Mouse (Mus musculus) cerebellum, adult 2 months (tissue): ENCODE data around the gene Smyd3. TPM values are rescaled to one million over a fixed set of nuclear protein-coding genes. Genes with fewer than 3 reads are reported as not detected.

Experiments used
- DNase-seq, 2 experiments: peaks; one replicate each; pipeline ENCODE4 v3.0.0; 2021
- H3K27ac ChIP-seq: fragments of 200-500 bp; 2 replicates; pipeline ENCODE4 v1.5.1; 2012; ENCODE audit warnings: low read length, control low read depth, inconsistent platforms; ENCODE audit not compliant: insufficient read depth
- H3K27me3 ChIP-seq: fragments of 200-500 bp; 2 replicates; pipeline ENCODE4 v1.6.1; 2012; ENCODE audit warnings: inconsistent platforms, mild to moderate bottlenecking, low read length, moderate library complexity; ENCODE audit not compliant: control insufficient read depth, insufficient read depth
- H3K4me1 ChIP-seq: fragments of 200-500 bp; 2 replicates; pipeline ENCODE4 v1.6.1; 2011; ENCODE audit warnings: low read length; ENCODE audit not compliant: control insufficient read depth, insufficient read depth
- H3K4me3 ChIP-seq: fragments of 200-500 bp; replicated peaks from 2 replicates; pipeline ENCODE3; 2011; ENCODE audit warnings: mild to moderate bottlenecking, low read depth, low read length, control low read depth; ENCODE audit not compliant: insufficient read depth
- CTCF ChIP-seq: fragments of 200-500 bp; IDR thresholded peaks from 2 replicates; pipeline ENCODE4 v1.5.1; 2011; ENCODE audit warnings: low read depth, mild to moderate bottlenecking, control low read depth, low read length, moderate library complexity, borderline replicate concordance; ENCODE audit not compliant: insufficient read depth
- POLR2A ChIP-seq: fragments of 200-500 bp; IDR thresholded peaks from 2 replicates; pipeline ENCODE4 v1.6.1; 2011; ENCODE audit warnings: low read length, control low read depth, borderline replicate concordance; ENCODE audit not compliant: insufficient read depth
- WGBS: fragments of 180-500 bp; shearing (Covaris S2); methylation state at CpG from one replicate; pipeline ENCODE4 v1.1.7; 2018; 5-methylcytosine and 5-hydroxymethylcytosine counted together
- polyA plus RNA-seq: library from polyadenylated mRNA; depleted of rRNA; stranded (reverse); fragments of >200 nt; gene quantifications from 2 replicates; pipeline ENCODE4 v1.2.3, GENCODE M21; 2012

Gene Smyd3
- polyA plus RNA-seq, 1 experiment: 17.3 TPM

- peak; percentile 42 to 50 for DNase-seq
- TF ChIP-seq POLR2A (no peak), CTCF (no peak)
- H3K27ac ChIP-seq: peak overlapping the region; percentile 68; the same call in 1 of the 2 replicates
- no peak overlapping the region for H3K4me3 ChIP-seq
- WGBS: 29% methylated on average over 4 of the region's 4 CpGs
- H3K27me3 ChIP-seq: no peaks in the 10 kb centered on the region
- peaks cover 34% of the 10 kb centered on the region for H3K4me1 ChIP-seq
Observed at GRCm38 (mm10) chr1:178991470-178991869, 526.4 kb downstream of the Smyd3 start.

GRCm38 (mm10) chr1:178991045-178991444, 526.8 kb downstream of the Smyd3 start:
- WGBS: 41% methylated on average over 6 of the region's 6 CpGs
- TF ChIP-seq CTCF (no peak), POLR2A (no peak)
- H3K27ac ChIP-seq: 0 out of 2 replicates have a peak overlapping the region, but pooled peaks have one; percentile 47
- DNase-seq: peak; percentile 63 to 76
- no peaks in the 10 kb centered on the region for H3K27me3 ChIP-seq
- H3K4me1 ChIP-seq: peaks cover 34% of the 10 kb centered on the region
- no peak overlapping the region for H3K4me3 ChIP-seq

- TF ChIP-seq POLR2A (no peak), CTCF (no peak)
- Histone ChIP-seq H3K27ac (no peak overlapping the region), H3K4me1 (peaks cover 30% of the 10 kb centered on the region), H3K27me3 (no peaks in the 10 kb centered on the region), H3K4me3 (no peak overlapping the region)
- no peak for DNase-seq
- 89% methylated on average over 4 of the region's 4 CpGs for whole genome bisulfite sequencing
Observed at GRCm38 (mm10) chr1:178989485-178989884, 528.4 kb downstream of the Smyd3 start.

- DNase-seq: no peak
- peaks cover 26% of the 10 kb centered on the region for H3K4me1 ChIP-seq
- no peak overlapping the region for H3K4me3 ChIP-seq
- WGBS: 89% methylated on average over 1 of the region's 1 CpGs
- H3K27me3 ChIP-seq: no peaks in the 10 kb centered on the region
- TF ChIP-seq POLR2A (no peak), CTCF (no peak)
- no peak overlapping the region for H3K27ac ChIP-seq
Observed at GRCm38 (mm10) chr1:178988176-178988575, 529.7 kb downstream of the Smyd3 start.

- TF ChIP-seq CTCF (no peak), POLR2A (no peak)
- Histone ChIP-seq H3K27me3 (no peaks in the 10 kb centered on the region), H3K27ac (no peak overlapping the region), H3K4me1 (peaks cover 5% of the 10 kb centered on the region; the same call in 1 of the 2 replicates), H3K4me3 (no peak overlapping the region)
- 88% methylated on average over 5 of the region's 5 CpGs for WGBS
- DNase-seq: no peak
Observed at GRCm38 (mm10) chr1:178981641-178982040, 536.2 kb downstream of the Smyd3 start.

GRCm38 (mm10) chr1:178980185-178980584, 537.7 kb downstream of the Smyd3 start:
- no peak for TF ChIP-seq POLR2A
- no peak for TF ChIP-seq CTCF
- H3K4me3 ChIP-seq: no peak overlapping the region
- no peak for DNase-seq
- no peak overlapping the region for H3K27ac ChIP-seq
- H3K4me1 ChIP-seq: peaks cover 5% of the 10 kb centered on the region; the same call in 1 of the 2 replicates
- no peaks in the 10 kb centered on the region for H3K27me3 ChIP-seq

- Histone ChIP-seq H3K4me1 (peaks cover 5% of the 10 kb centered on the region; the same call in 1 of the 2 replicates), H3K27me3 (no peaks in the 10 kb centered on the region), H3K27ac (no peak overlapping the region), H3K4me3 (no peak overlapping the region)
- no peak for DNase-seq
- WGBS: 80% methylated on average over 8 of the region's 8 CpGs
- TF ChIP-seq CTCF (no peak), POLR2A (no peak)
Observed at GRCm38 (mm10) chr1:178978617-178979245, 539.1 kb downstream of the Smyd3 start.

- no peak overlapping the region for H3K4me3 ChIP-seq
- WGBS: 34% methylated on average over 10 of the region's 10 CpGs
- peaks cover 13% of the 10 kb centered on the region for H3K4me1 ChIP-seq
- no peaks in the 10 kb centered on the region for H3K27me3 ChIP-seq
- H3K27ac ChIP-seq: no peak overlapping the region
- DNase-seq: peak; percentile 46 to 73
- TF ChIP-seq CTCF: no peak
- TF ChIP-seq POLR2A: no peak
Observed at GRCm38 (mm10) chr1:178972055-178972454, 545.8 kb downstream of the Smyd3 start.

GRCm38 (mm10) chr1:178961661-178962060, 556.2 kb downstream of the Smyd3 start:
- H3K27me3 ChIP-seq: no peaks in the 10 kb centered on the region
- no peak for DNase-seq
- H3K27ac ChIP-seq: no peak overlapping the region
- no peak for TF ChIP-seq POLR2A
- TF ChIP-seq CTCF: no peak
- WGBS: 92% methylated on average over 9 of the region's 9 CpGs
- no peaks in the 10 kb centered on the region for H3K4me1 ChIP-seq
- no peak overlapping the region for H3K4me3 ChIP-seq
